Mouse (Mus musculus): ENCODE results near the gene Rgs7.
A peak's percentile ranks its signal among the peaks of the same experiment; 100 is the strongest.

Rgs7 gene

GRCm38 (mm10) chr1:175174918-175175675 is 317.2 kb downstream of the Rgs7 start:
- no peak for DNase-seq (ENCODE audit: low read depth)

DNA sequence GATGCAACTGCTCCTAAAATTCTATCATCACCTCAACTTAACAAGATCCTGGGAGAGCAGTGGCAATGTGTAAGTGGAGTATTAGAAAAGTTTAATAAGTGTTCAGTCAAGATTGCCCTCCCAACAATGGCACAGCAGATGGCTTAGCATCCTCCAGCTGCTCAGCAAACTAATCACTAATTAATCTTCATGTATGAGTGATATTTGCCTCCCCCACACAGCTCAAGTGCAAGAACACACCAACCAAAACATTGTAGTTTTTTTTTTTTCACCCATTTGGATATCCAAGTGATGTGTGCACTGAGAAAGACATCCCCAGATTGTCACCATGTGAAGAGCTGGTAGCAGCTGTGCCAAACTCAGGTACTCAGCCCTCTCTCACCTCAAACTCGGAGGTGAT is 336.8 kb downstream of the Rgs7 start:
- no peak for DNase-seq (ENCODE audit: low read depth)

- no peak for DNase-seq (ENCODE audit: low read depth)
Observed at GRCm38 (mm10) chr1:175143051-175143450, 349.2 kb downstream of the Rgs7 start.

GRCm38 (mm10) chr1:175128525-175128924 is 363.8 kb downstream of the Rgs7 start:
- DNase-seq (ENCODE audit: low read depth): no peak

GRCm38 (mm10) chr1:175124416-175124815 is 367.9 kb downstream of the Rgs7 start:
- DNase-seq (ENCODE audit: low read depth): no peak

- DNase-seq (ENCODE audit: low read depth): peak; percentile 5
Observed at GRCm38 (mm10) chr1:175118904-175119555, 373.3 kb downstream of the Rgs7 start.

DNA sequence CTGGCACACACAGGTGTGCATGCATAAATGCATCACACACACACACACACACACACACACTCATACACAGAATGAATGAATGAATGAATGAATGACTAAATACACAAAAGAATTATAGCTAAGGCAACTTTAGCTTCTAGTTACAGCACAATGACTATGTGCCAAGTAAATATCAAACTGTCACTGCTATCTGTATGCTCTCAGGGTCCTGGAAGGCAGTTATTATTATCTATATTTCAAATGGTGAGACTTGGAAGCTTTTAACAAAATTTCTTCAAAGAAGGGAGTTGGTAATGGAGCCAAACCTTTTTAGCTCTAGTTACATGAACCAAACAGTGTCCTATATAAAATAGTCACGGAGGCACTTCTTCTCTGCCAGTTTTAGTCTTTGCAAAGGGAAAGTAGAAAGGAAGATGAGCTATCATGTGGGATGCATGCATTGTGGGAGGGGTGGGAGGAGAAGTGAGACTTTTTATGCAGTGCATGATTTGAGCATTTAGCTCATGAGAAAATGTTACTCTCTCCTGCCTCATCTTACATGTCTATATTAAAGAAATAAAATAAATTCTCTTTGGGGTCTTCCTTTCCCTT is 383.9 kb downstream of the Rgs7 start:
- no peak for DNase-seq (ENCODE audit: low read depth)

DNA sequence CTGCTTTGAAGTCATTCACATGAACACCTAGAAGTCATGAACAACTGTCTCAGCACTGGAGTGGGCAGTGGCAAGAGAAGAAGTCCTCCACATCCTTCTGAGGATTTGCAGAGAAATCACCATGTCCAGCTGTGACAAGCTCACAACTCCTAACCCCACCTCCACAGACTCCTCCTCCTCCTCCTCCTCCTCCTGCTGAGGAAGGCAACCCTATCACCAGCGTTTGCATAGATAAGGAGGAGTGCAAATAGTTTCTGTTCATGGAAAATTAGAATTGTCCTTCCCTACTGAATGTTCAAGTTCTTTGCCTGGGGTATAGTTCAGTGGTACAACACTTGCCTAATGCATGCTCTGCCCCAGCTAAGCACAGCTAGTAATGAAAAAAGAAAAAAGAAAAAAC is 386.0 kb downstream of the Rgs7 start:
- DNase-seq (ENCODE audit: low read depth): no peak

GRCm38 (mm10) chr1:175105426-175105825 is 386.9 kb downstream of the Rgs7 start:
- no peak for DNase-seq (ENCODE audit: low read depth)

GRCm38 (mm10) chr1:175097014-175097413 is 395.3 kb downstream of the Rgs7 start:
- DNase-seq (ENCODE audit: low read depth): no peak

- no peak for DNase-seq (ENCODE audit: low read depth)
Observed at GRCm38 (mm10) chr1:175082104-175082503, 410.2 kb downstream of the Rgs7 start.

GRCm38 (mm10) chr1:175079819-175080608 is 412.3 kb downstream of the Rgs7 start:
- no peak for DNase-seq (ENCODE audit: low read depth)

DNA sequence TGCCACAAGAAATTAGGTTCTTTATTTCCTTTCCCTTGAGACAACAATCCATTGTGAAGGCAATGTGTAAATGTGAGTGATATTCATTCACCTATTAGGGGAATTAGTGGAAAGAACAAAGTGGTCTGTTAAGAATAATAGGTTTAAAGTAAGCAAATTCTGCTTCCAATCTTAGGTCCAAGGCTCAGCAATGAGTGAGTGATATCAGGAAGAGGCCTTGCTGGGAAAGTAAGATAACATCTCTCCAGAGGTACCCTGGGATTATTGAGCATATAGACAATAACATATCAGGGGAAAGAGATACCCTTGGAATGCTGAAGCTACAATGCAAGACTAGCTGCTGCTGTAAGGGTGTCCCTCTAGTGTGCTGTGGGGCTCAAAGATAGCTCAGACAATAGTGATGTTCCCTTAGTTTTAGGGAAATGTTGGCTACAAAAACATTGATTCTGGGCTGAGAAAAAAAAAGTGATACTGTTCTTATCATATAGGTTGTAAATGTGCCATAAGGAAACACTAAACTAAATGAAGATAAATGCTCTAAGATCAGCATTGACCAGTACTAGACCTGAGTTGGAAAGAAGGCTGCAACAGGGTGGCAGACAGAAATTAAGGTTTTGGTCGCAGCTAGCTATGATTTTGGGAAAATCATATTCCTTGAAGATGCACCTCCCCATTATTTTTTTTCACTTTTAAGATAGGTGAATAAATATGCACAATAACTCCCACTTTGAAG is 418.6 kb downstream of the Rgs7 start:
- no peak for DNase-seq (ENCODE audit: low read depth)

GRCm38 (mm10) chr1:175069758-175070290 is 422.5 kb downstream of the Rgs7 start:
- no peak for DNase-seq (ENCODE audit: low read depth)

DNA sequence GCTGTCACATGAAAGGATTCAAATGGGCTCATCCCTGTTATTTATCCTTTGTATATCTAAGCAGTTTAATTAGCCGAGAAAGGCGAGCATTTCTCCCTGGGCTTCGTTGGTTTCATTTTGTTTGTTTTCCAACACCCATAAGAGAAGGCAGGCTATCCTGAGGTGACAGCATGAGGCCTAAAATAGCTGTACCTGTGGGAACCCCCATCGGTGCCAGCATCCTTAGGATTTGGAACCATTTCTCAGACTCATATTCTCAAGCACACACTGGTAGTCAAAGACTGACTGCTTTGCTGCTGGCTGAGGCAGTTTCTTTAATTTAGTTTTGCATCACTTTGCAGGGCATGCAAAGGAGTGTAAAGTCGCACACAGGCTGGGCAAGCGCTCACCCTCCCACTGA is 443.2 kb downstream of the Rgs7 start:
- DNase-seq (ENCODE audit: low read depth): no peak

GRCm38 (mm10) chr1:175041167-175041817 is 451.0 kb downstream of the Rgs7 start:
- peak; percentile 31 for DNase-seq (ENCODE audit: low read depth)

DNA sequence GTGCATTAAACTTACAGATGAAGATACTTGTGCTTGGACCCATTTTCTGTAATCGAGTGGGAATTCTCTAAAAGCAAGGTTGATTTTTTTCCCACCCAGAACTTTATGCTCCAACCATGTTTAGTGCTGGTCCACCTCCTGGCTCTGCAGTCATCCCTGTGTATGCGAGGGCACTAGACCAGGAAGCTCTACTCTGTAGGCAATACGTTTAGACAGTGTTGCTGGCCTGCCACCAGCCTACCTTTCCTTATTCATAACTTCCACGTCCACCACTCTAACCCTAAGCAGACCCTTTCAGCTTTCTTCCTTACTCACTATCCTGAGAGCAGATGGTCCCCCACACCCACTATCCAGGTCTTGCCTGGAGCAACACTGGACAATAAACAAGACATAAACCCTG is 452.3 kb downstream of the Rgs7 start:
- no peak for DNase-seq (ENCODE audit: low read depth)

- no peak for DNase-seq (ENCODE audit: low read depth)
Observed at GRCm38 (mm10) chr1:175039567-175039966, 452.7 kb downstream of the Rgs7 start.

DNA sequence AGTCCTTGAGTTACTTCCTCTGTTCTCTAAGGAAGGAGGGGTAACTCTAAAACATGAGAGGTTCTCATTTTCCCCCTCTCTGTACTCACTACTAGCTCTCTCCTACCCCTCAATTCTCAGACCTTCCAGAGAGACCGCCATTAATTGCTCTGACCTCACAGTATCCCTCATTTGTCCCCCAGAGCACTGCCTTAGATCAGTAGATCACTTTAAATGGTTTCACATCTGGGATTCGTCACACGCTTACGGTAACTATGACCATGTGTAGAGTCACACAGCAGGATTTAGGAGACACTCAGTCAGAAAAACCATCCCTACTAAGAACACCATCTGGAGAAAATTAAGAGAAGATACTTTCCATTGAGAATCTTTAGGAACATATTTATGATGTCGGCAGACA is 456.8 kb downstream of the Rgs7 start:
- no peak for DNase-seq (ENCODE audit: low read depth)

DNA sequence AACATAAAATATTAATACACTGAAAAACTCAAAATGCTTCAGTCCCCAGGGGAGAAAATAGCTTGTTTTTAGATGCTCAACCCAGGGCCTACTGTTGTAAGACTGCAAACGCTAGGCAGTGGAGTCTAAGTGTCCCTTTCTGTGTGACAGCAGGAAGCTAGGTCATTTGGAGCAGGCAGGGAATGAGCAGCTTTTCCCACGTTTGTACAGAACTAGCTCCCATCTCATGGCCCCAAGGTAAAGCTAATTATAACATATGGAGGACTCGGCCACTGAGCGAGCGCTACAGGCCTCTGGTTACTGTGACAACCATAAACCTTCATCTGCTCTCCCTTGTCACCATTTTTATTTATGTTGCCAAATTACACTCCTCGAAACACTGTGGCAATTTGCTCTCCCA is 460.3 kb downstream of the Rgs7 start:
- no peak for DNase-seq (ENCODE audit: low read depth)

GRCm38 (mm10) chr1:175028716-175029204 is 463.5 kb downstream of the Rgs7 start:
- peak; percentile 49 for DNase-seq (ENCODE audit: low read depth)

Data from fibroblast of lung, adult 2 months (primary cell).